Mouse (Mus musculus) liver, adult 2 months (tissue): ENCODE measurements around the gene Ddc. TPM values are rescaled to one million over a fixed set of nuclear protein-coding genes. Genes with fewer than 3 reads are reported as not detected.
A peak's percentile ranks its signal among the peaks of the same experiment; 100 is the strongest.

Experiments
- DNase-seq: peaks from one replicate; pipeline ENCODE4 v3.0.0-alpha.2; 2011; ENCODE audit warnings: low read depth, low spot score; ENCODE audit errors: extremely low read depth
- H3K27ac ChIP-seq: fragments of 200-500 bp; replicated peaks from 2 replicates; pipeline ENCODE4 v1.5.1; 2012; ENCODE audit warnings: low read depth, mild to moderate bottlenecking, control low read depth, inconsistent platforms, low read length; ENCODE audit not compliant: insufficient read depth
- H3K27me3 ChIP-seq: fragments of 200-500 bp; 2 replicates; pipeline ENCODE4 v1.6.1; 2012; ENCODE audit warnings: mild to moderate bottlenecking, moderate library complexity, low read length, inconsistent platforms; ENCODE audit not compliant: control insufficient read depth, insufficient read depth
- H3K36me3 ChIP-seq: fragments of 200-500 bp; 2 replicates; pipeline ENCODE4 v1.6.1; 2012; ENCODE audit warnings: low read length, inconsistent platforms; ENCODE audit not compliant: control insufficient read depth, insufficient read depth
- H3K4me1 ChIP-seq: fragments of 200-500 bp; 2 replicates; pipeline ENCODE4 v1.6.1; 2011; ENCODE audit warnings: low read length; ENCODE audit not compliant: control insufficient read depth, insufficient read depth
- H3K4me3 ChIP-seq: fragments of 200-500 bp; 2 replicates; pipeline ENCODE4 v1.5.1; 2011; ENCODE audit warnings: low read depth, mild to moderate bottlenecking, control low read depth, low read length, moderate library complexity; ENCODE audit not compliant: insufficient read depth
- H3K79me2 ChIP-seq: fragments of 200-500 bp; 2 replicates; pipeline ENCODE4 v1.6.1; 2012; ENCODE audit warnings: inconsistent platforms, mild to moderate bottlenecking, low read length, moderate library complexity; ENCODE audit not compliant: control insufficient read depth, insufficient read depth
- H3K9ac ChIP-seq: fragments of 200-500 bp; 2 replicates; pipeline ENCODE4 v1.6.1; 2012; ENCODE audit warnings: low read depth, mild to moderate bottlenecking, control low read depth, inconsistent platforms, low read length
- CTCF ChIP-seq: fragments of 200-500 bp; IDR thresholded peaks from 2 replicates; pipeline ENCODE4 v1.5.1; 2011; ENCODE audit warnings: low read depth, low read length, control low read depth
- POLR2A ChIP-seq: fragments of 200-500 bp; IDR thresholded peaks from 2 replicates; pipeline ENCODE4 v1.6.1; 2011; ENCODE audit warnings: low read length, control low read depth; ENCODE audit not compliant: insufficient read depth; ENCODE audit errors: extremely low read depth
- WGBS: fragments of 180-500 bp; shearing (Covaris S2); methylation state at CpG from one replicate; pipeline ENCODE4 v1.1.7; 2018; 5-methylcytosine and 5-hydroxymethylcytosine counted together
- polyA plus RNA-seq: library from polyadenylated mRNA; depleted of rRNA; stranded (reverse); fragments of >200 nt; gene quantifications from 2 replicates; pipeline ENCODE4 v1.2.3, GENCODE M21; 2012
- total RNA-seq: library from RNA; depleted of rRNA; stranded (reverse); fragments of >200 nt; gene quantifications from 2 replicates; pipeline ENCODE4 v1.2.3, GENCODE M21; 2014

Ddc gene
- total and polyA plus RNA-seq, 2 experiments = 56.4 to 82.3 TPM

- DNase-seq = no peak
- Histone ChIP-seq H3K4me1 (peaks cover 21% of the 10 kb centered on the region), H3K27me3 (no peaks in the 10 kb centered on the region), H3K36me3 (peaks cover 44% of the 10 kb centered on the region), H3K9ac (peak overlapping the region; percentile 33; the same call in 1 of the 2 replicates), H3K4me3 (peak overlapping the region; percentile 12; the same call in 1 of the 2 replicates), H3K27ac (peak overlapping the region; percentile 45), H3K79me2 (no peaks in the 10 kb centered on the region)
- 72% methylated on average over 18 of the region's 18 CpGs for WGBS
- TF ChIP-seq CTCF (no peak), POLR2A (no peak)
Measured at GRCm38 (mm10) chr11:11836713-11837370, 61.1 kb downstream of the Ddc start.

- Histone ChIP-seq H3K27ac (peak overlapping the region; percentile 49), H3K4me1 (peaks cover 21% of the 10 kb centered on the region), H3K4me3 (no peak overlapping the region), H3K9ac (no peak overlapping the region), H3K79me2 (no peaks in the 10 kb centered on the region), H3K36me3 (peaks cover 39% of the 10 kb centered on the region), H3K27me3 (no peaks in the 10 kb centered on the region)
- TF ChIP-seq CTCF (no peak), POLR2A (no peak)
- 71% methylated on average over 8 of the region's 8 CpGs for WGBS
- no peak for DNase-seq
Measured at GRCm38 (mm10) chr11:11836262-11836661, 61.7 kb downstream of the Ddc start.

- H3K79me2 ChIP-seq = no peaks in the 10 kb centered on the region
Measured at GRCm38 (mm10) chr11:11835791-11836190, 62.2 kb downstream of the Ddc start.

GRCm38 (mm10) chr11:11835361-11835760, 62.6 kb downstream of the Ddc start:
- H3K27me3 ChIP-seq = no peaks in the 10 kb centered on the region
- H3K36me3 ChIP-seq = peaks cover 37% of the 10 kb centered on the region
- H3K79me2 ChIP-seq = no peaks in the 10 kb centered on the region
- no peak overlapping the region for H3K4me3 ChIP-seq
- TF ChIP-seq POLR2A = no peak
- no peak for TF ChIP-seq CTCF
- H3K9ac ChIP-seq = no peak overlapping the region
- 22% methylated on average over 6 of the region's 6 CpGs for WGBS
- DNase-seq = peak; percentile 76
- H3K27ac ChIP-seq = peak overlapping the region; percentile 57
- H3K4me1 ChIP-seq = peaks cover 23% of the 10 kb centered on the region

More at GRCm38 (mm10) chr11:11835791-11836190, 62.2 kb downstream of the Ddc start:
- H3K27ac ChIP-seq = peak overlapping the region; percentile 57
- WGBS = 86% methylated on average over 4 of the region's 4 CpGs
- H3K4me1 ChIP-seq = peaks cover 23% of the 10 kb centered on the region
- H3K36me3 ChIP-seq = peaks cover 38% of the 10 kb centered on the region
- no peak for DNase-seq
- H3K9ac ChIP-seq = no peak overlapping the region
- no peaks in the 10 kb centered on the region for H3K27me3 ChIP-seq
- no peak overlapping the region for H3K4me3 ChIP-seq
- TF ChIP-seq POLR2A (no peak), CTCF (no peak)

- peak overlapping the region; percentile 76 for H3K27ac ChIP-seq
- H3K4me1 ChIP-seq = peaks cover 23% of the 10 kb centered on the region
- 68% methylated on average over 8 of the region's 8 CpGs for WGBS
- no peaks in the 10 kb centered on the region for H3K27me3 ChIP-seq
- no peak for TF ChIP-seq POLR2A
- no peak for TF ChIP-seq CTCF
- no peak overlapping the region for H3K4me3 ChIP-seq
- H3K9ac ChIP-seq = no peak overlapping the region
- peak; percentile 29 for DNase-seq
- no peaks in the 10 kb centered on the region for H3K79me2 ChIP-seq
- H3K36me3 ChIP-seq = peaks cover 37% of the 10 kb centered on the region
Measured at GRCm38 (mm10) chr11:11833100-11833499, 64.8 kb downstream of the Ddc start.

- H3K4me1 ChIP-seq = peaks cover 23% of the 10 kb centered on the region
- peaks cover 36% of the 10 kb centered on the region for H3K36me3 ChIP-seq
- 26% methylated on average over 6 of the region's 6 CpGs for WGBS
- H3K27ac ChIP-seq = peak overlapping the region; percentile 76
- H3K27me3 ChIP-seq = no peaks in the 10 kb centered on the region
- TF ChIP-seq CTCF = no peak
- H3K79me2 ChIP-seq = no peaks in the 10 kb centered on the region
- H3K9ac ChIP-seq = 0 out of 2 replicates have a peak overlapping the region, but pooled peaks have one; percentile 8
- no peak overlapping the region for H3K4me3 ChIP-seq
- DNase-seq = peak; percentile 57
Measured at GRCm38 (mm10) chr11:11832755-11833084, 65.2 kb downstream of the Ddc start.
